10 mouse cellular contexts compared by ENCODE assay signal in genomic region chr9:42196552-42196951, GRCm38 (mm10).
DNase-seq lines count a peak whose midpoint lies in the region; ATAC-seq and TF ChIP-seq lines count a peak whose summit lies in the region.
"Had no signal": no experiment of that assay in that cellular context is flagged by ENCODE, and none has a peak within 500 bp of the region (broad histone marks: within the 10 kb centered on the region; RNA-seq: fewer than 3 reads in every experiment).

No protein-coding gene starts in this region.

- no peak overlapping the region for H3K4me3 ChIP-seq in heart, postnatal 0 days (ENCODE audit: low read depth, low read length)
- no peak overlapping the region for H3K4me3 ChIP-seq in kidney, embryonic 14.5 days (ENCODE audit: low read length)
- H3K4me3 ChIP-seq: neural tube, embryonic 13.5 days had no signal

- 0 out of 2 replicates have a peak, but pooled peaks have one; percentile 30 for ATAC-seq in heart, postnatal 0 days (ENCODE audit: insufficient read depth, low read depth)
- peak; percentile 78 for ATAC-seq in kidney, embryonic 14.5 days (ENCODE audit: low FRiP score, low TSS enrichment)

- no peaks in the 10 kb centered on the region for H3K9me3 ChIP-seq in heart, postnatal 0 days (replicated peaks; ENCODE audit: control insufficient read depth, low read length)
- H3K9me3 ChIP-seq in kidney, embryonic 14.5 days (ENCODE audit: control insufficient read depth, low read length): no peaks in the 10 kb centered on the region
- H3K9me3 ChIP-seq: neural tube, embryonic 13.5 days had no signal

- TF ChIP-seq EP300 in heart, postnatal 0 days (IDR thresholded peaks at IDR 0.05; ENCODE audit: low read depth): no peak

- intact Hi-C loops in heart, postnatal 25 days (cut with DNase I): no loop called here
- intact Hi-C loops in left cerebral cortex, postnatal 36 days (cut with DNase I): no loop called here

- peaks cover 6% of the 10 kb centered on the region; the same call in 1 of the 2 replicates for H3K4me1 ChIP-seq in heart, postnatal 0 days (ENCODE audit: control insufficient read depth, insufficient read depth)
- H3K4me1 ChIP-seq in kidney, embryonic 14.5 days (ENCODE audit: control insufficient read depth, insufficient read depth, low read length): no peaks in the 10 kb centered on the region

- H3K27ac ChIP-seq in heart, postnatal 0 days (ENCODE audit: low read depth): no peak overlapping the region
- H3K27ac ChIP-seq in kidney, embryonic 14.5 days (ENCODE audit: low read depth, low read length): peak overlapping the region; percentile 63; the same call in 1 of the 2 replicates
- H3K27ac ChIP-seq: neural tube, embryonic 13.5 days had no signal

- TF ChIP-seq CTCF in heart, postnatal 0 days (IDR thresholded peaks at IDR 0.05; ENCODE audit: low read depth): no peak

- H3K27me3 ChIP-seq in heart, postnatal 0 days (ENCODE audit: control insufficient read depth, insufficient read depth, low read length): no peaks in the 10 kb centered on the region
- no peaks in the 10 kb centered on the region for H3K27me3 ChIP-seq in kidney, embryonic 14.5 days (ENCODE audit: control insufficient read depth, insufficient read depth, low read length)
- H3K27me3 ChIP-seq: CH12.LX; neural tube, embryonic 13.5 days had no signal

- no peak overlapping the region for H3K4me2 ChIP-seq in heart, postnatal 0 days (ENCODE audit: low read depth, low read length)
- no peak overlapping the region for H3K4me2 ChIP-seq in kidney, embryonic 14.5 days (replicated peaks; ENCODE audit: low read depth, low read length)
- H3K4me2 ChIP-seq: neural tube, embryonic 13.5 days had no signal

- H3K36me3 ChIP-seq in heart, postnatal 0 days (replicated peaks; ENCODE audit: control insufficient read depth, insufficient read depth, low read length): no peaks in the 10 kb centered on the region
- no peaks in the 10 kb centered on the region for H3K36me3 ChIP-seq in kidney, embryonic 14.5 days (ENCODE audit: control insufficient read depth, insufficient read depth, low read length)
- H3K36me3 ChIP-seq: neural tube, embryonic 13.5 days had no signal

- no peak overlapping the region for H3K9ac ChIP-seq in heart, postnatal 0 days (replicated peaks; ENCODE audit: low read depth, low read length)
- H3K9ac ChIP-seq in kidney, embryonic 14.5 days (ENCODE audit: low read depth, low read length): no peak overlapping the region
- H3K9ac ChIP-seq: neural tube, embryonic 13.5 days had no signal

- DNase-seq in heart, postnatal 0 days (ENCODE audit: low spot score): no peak
- DNase-seq in heart, postnatal 25 days (ENCODE audit: low spot score): no peak
- DNase-seq in adrenal gland, adult 8-10 months: peak; percentile 47
- peak; percentile 59 to 76 for DNase-seq in lung, postnatal 4 days
- DNase-seq in spleen, postnatal 14 days (ENCODE audit: low spot score in 2 of 2): no peak
- no peak for DNase-seq in left cerebral cortex, postnatal 36 days (ENCODE audit: low spot score in 2 of 2)
- no peak for DNase-seq in layer of hippocampus, adult 11-12 months (ENCODE audit: low spot score)

- 64% methylated on average over 4 of the region's 4 CpGs for WGBS in heart, postnatal 0 days
- WGBS in kidney, embryonic 14.5 days: 39% methylated on average over 4 of the region's 4 CpGs

Comparison
In these comparisons a context has a peak if more than half of its experiments do, and no peak if none do; other contexts are left out.
1. DNase-seq: peak in adrenal gland, adult 8-10 months (single experiment) and lung, postnatal 4 days (2 of 2); none in heart, postnatal 0 days (single experiment), heart, postnatal 25 days (single experiment), spleen, postnatal 14 days (0 of 2), left cerebral cortex, postnatal 36 days (0 of 2) and layer of hippocampus, adult 11-12 months (single experiment).